Mouse (Mus musculus): Measurements from ENCODE around the gene Tfr2. TPM values are rescaled to one million over a fixed set of nuclear protein-coding genes. Genes with fewer than 3 reads are reported as not detected.

Gene Tfr2
- polyA plus RNA-seq (2015; fragmentation: Illumina TruSeq; extraction: RNeasy Lipid Tissue Mini Kit (QIAGEN cat#74804); ENCODE audit: insufficient read depth, low replicate concordance): 0.90 TPM

GRCm38 (mm10) chr5:137569665-137570064, at the start of gene Tfr2:
TSS of gene Tfr2 (plus strand) at chr5:137569840.

GRCm38 (mm10) chr5:137533117-137533827, 36.4 kb upstream of the Tfr2 start, which contains the start of the genes Epo and Gnb2:
TSS of gene Epo (minus strand) at chr5:137533242.
TSS of gene Gnb2 (minus strand) at chr5:137533510.

GRCm38 (mm10) chr5:137553411-137553837, 16.2 kb upstream of the Tfr2 start, which contains the start of gene Actl6b:
TSS of gene Actl6b (plus strand) at chr5:137553517.

GRCm38 (mm10) chr5:137600619-137601364, 31.2 kb downstream of the Tfr2 start, which contains the start of gene Mospd3:
TSS of gene Mospd3 (minus strand) at chr5:137601058.

GRCm38 (mm10) chr5:137613550-137613949, 43.9 kb downstream of the Tfr2 start, which contains the start of gene Pcolce:
TSS of gene Pcolce (minus strand) at chr5:137613784.

GRCm38 (mm10) chr5:137628498-137629305, 59.1 kb downstream of the Tfr2 start, which contains the start of the genes Fbxo24, Lrch4 and Gm20605:
TSS of gene Fbxo24 (minus strand) at chr5:137629002.
TSS of gene Lrch4 (plus strand) at chr5:137629121.
TSS of gene Gm20605 (plus strand) at chr5:137629175.

Other genes starting within 250 kb of the Tfr2 start
- 9.0 TPM for gene Slc12a9, start 236.2 kb upstream of the Tfr2 start, polyA plus RNA-seq (2015; fragmentation: Illumina TruSeq; extraction: RNeasy Lipid Tissue Mini Kit (QIAGEN cat#74804); ENCODE audit: insufficient read depth, low replicate concordance)
- 6.1 TPM for gene Ephb4, start 219.7 kb upstream of the Tfr2 start, polyA plus RNA-seq (2015; fragmentation: Illumina TruSeq; extraction: RNeasy Lipid Tissue Mini Kit (QIAGEN cat#74804); ENCODE audit: insufficient read depth, low replicate concordance)
- gene Zan, start 92.8 kb upstream of the Tfr2 start, polyA plus RNA-seq (2015; fragmentation: Illumina TruSeq; extraction: RNeasy Lipid Tissue Mini Kit (QIAGEN cat#74804); ENCODE audit: insufficient read depth, low replicate concordance): not detected
- gene Pop7, start 67.3 kb upstream of the Tfr2 start, polyA plus RNA-seq (2015; fragmentation: Illumina TruSeq; extraction: RNeasy Lipid Tissue Mini Kit (QIAGEN cat#74804); ENCODE audit: insufficient read depth, low replicate concordance): 5.8 TPM
- 17.4 TPM for gene Gigyf1, start 51.3 kb upstream of the Tfr2 start, polyA plus RNA-seq (2015; fragmentation: Illumina TruSeq; extraction: RNeasy Lipid Tissue Mini Kit (QIAGEN cat#74804); ENCODE audit: insufficient read depth, low replicate concordance)
- not detected for gene Epo, start 36.6 kb upstream of the Tfr2 start, polyA plus RNA-seq (2015; fragmentation: Illumina TruSeq; extraction: RNeasy Lipid Tissue Mini Kit (QIAGEN cat#74804); ENCODE audit: insufficient read depth, low replicate concordance)
- 75.7 TPM for gene Gnb2, start 36.3 kb upstream of the Tfr2 start, polyA plus RNA-seq (2015; fragmentation: Illumina TruSeq; extraction: RNeasy Lipid Tissue Mini Kit (QIAGEN cat#74804); ENCODE audit: insufficient read depth, low replicate concordance)
- gene Actl6b, start 16.3 kb upstream of the Tfr2 start, polyA plus RNA-seq (2015; fragmentation: Illumina TruSeq; extraction: RNeasy Lipid Tissue Mini Kit (QIAGEN cat#74804); ENCODE audit: insufficient read depth, low replicate concordance): not detected
- 12.5 TPM for gene Mospd3, start 31.2 kb downstream of the Tfr2 start, polyA plus RNA-seq (2015; fragmentation: Illumina TruSeq; extraction: RNeasy Lipid Tissue Mini Kit (QIAGEN cat#74804); ENCODE audit: insufficient read depth, low replicate concordance)
- gene Pcolce, start 43.9 kb downstream of the Tfr2 start, polyA plus RNA-seq (2015; fragmentation: Illumina TruSeq; extraction: RNeasy Lipid Tissue Mini Kit (QIAGEN cat#74804); ENCODE audit: insufficient read depth, low replicate concordance): 39.5 TPM
- not detected for gene Fbxo24, start 59.2 kb downstream of the Tfr2 start, polyA plus RNA-seq (2015; fragmentation: Illumina TruSeq; extraction: RNeasy Lipid Tissue Mini Kit (QIAGEN cat#74804); ENCODE audit: insufficient read depth, low replicate concordance)
- 29.7 TPM for gene Lrch4, start 59.3 kb downstream of the Tfr2 start, polyA plus RNA-seq (2015; fragmentation: Illumina TruSeq; extraction: RNeasy Lipid Tissue Mini Kit (QIAGEN cat#74804); ENCODE audit: insufficient read depth, low replicate concordance)
- gene Gm20605, start 59.3 kb downstream of the Tfr2 start, polyA plus RNA-seq (2015; fragmentation: Illumina TruSeq; extraction: RNeasy Lipid Tissue Mini Kit (QIAGEN cat#74804); ENCODE audit: insufficient read depth, low replicate concordance): 19.4 TPM
- gene Sap25, start 71.5 kb downstream of the Tfr2 start, polyA plus RNA-seq (2015; fragmentation: Illumina TruSeq; extraction: RNeasy Lipid Tissue Mini Kit (QIAGEN cat#74804); ENCODE audit: insufficient read depth, low replicate concordance): 45.6 TPM
- gene Irs3, start 75.9 kb downstream of the Tfr2 start, polyA plus RNA-seq (2015; fragmentation: Illumina TruSeq; extraction: RNeasy Lipid Tissue Mini Kit (QIAGEN cat#74804); ENCODE audit: insufficient read depth, low replicate concordance): 0.64 TPM
- 8.7 TPM for gene Agfg2, start 114.9 kb downstream of the Tfr2 start, polyA plus RNA-seq (2015; fragmentation: Illumina TruSeq; extraction: RNeasy Lipid Tissue Mini Kit (QIAGEN cat#74804); ENCODE audit: insufficient read depth, low replicate concordance)
- 0.19 TPM for gene Nyap1, start 171.8 kb downstream of the Tfr2 start, polyA plus RNA-seq (2015; fragmentation: Illumina TruSeq; extraction: RNeasy Lipid Tissue Mini Kit (QIAGEN cat#74804); ENCODE audit: insufficient read depth, low replicate concordance)
- gene Tsc22d4, start 175.9 kb downstream of the Tfr2 start, polyA plus RNA-seq (2015; fragmentation: Illumina TruSeq; extraction: RNeasy Lipid Tissue Mini Kit (QIAGEN cat#74804); ENCODE audit: insufficient read depth, low replicate concordance): 31.3 TPM
- gene Ppp1r35, start 209.0 kb downstream of the Tfr2 start, polyA plus RNA-seq (2015; fragmentation: Illumina TruSeq; extraction: RNeasy Lipid Tissue Mini Kit (QIAGEN cat#74804); ENCODE audit: insufficient read depth, low replicate concordance): 5.9 TPM
- 37.2 TPM for gene Mepce, start 217.8 kb downstream of the Tfr2 start, polyA plus RNA-seq (2015; fragmentation: Illumina TruSeq; extraction: RNeasy Lipid Tissue Mini Kit (QIAGEN cat#74804); ENCODE audit: insufficient read depth, low replicate concordance)
- 34.2 TPM for gene Zcwpw1, start 218.0 kb downstream of the Tfr2 start, polyA plus RNA-seq (2015; fragmentation: Illumina TruSeq; extraction: RNeasy Lipid Tissue Mini Kit (QIAGEN cat#74804); ENCODE audit: insufficient read depth, low replicate concordance)

Measured in spleen, adult 10 weeks (tissue).